Mouse (Mus musculus) layer of hippocampus, adult 11-12 months (tissue): ENCODE measurements at regions not wholly inside any gene's neighbourhood (a gene's known extent, or its start where the extent isn't known, plus 50 kb on each side); places are given as distances from the start of the nearest gene placed in this dataset.
"Not testable (repeated sequence)": the region's sequence is repeated elsewhere in the genome, so short reads cannot be mapped to it uniquely, and the experiment has no call there.

ENCODE experiments used
- DNase-seq: peaks from one replicate; pipeline ENCODE4 v3.0.0; 2022; ENCODE audit warnings: low spot score

- no peak for DNase-seq
Observed at GRCm38 (mm10) chr3:6883401-6883800, 263.2 kb upstream of the 1700008P02Rik start.

- no peak for DNase-seq
Observed at GRCm38 (mm10) chr3:6876265-6876664, 256.0 kb upstream of the 1700008P02Rik start.

- no peak for DNase-seq
Observed at GRCm38 (mm10) chr3:6872170-6872569, 251.9 kb upstream of the 1700008P02Rik start.

- DNase-seq: no peak
Observed at GRCm38 (mm10) chr3:6871752-6872151, 251.5 kb upstream of the 1700008P02Rik start.

GRCm38 (mm10) chr3:6866148-6866483, 245.9 kb upstream of the 1700008P02Rik start:
- DNase-seq: no peak

- peak; percentile 58 for DNase-seq
Observed at GRCm38 (mm10) chr3:6865462-6866147, 245.4 kb upstream of the 1700008P02Rik start.

GRCm38 (mm10) chr3:6859866-6860180, 239.6 kb upstream of the 1700008P02Rik start:
- DNase-seq: no peak

GRCm38 (mm10) chr3:6858982-6859865, 239.0 kb upstream of the 1700008P02Rik start:
- no peak for DNase-seq

- DNase-seq: no peak
Observed at GRCm38 (mm10) chr3:6819332-6819731, 199.1 kb upstream of the 1700008P02Rik start.

- DNase-seq: no peak
Observed at GRCm38 (mm10) chr3:6812346-6812745, 192.1 kb upstream of the 1700008P02Rik start.

GRCm38 (mm10) chr3:6809381-6809950, 189.2 kb upstream of the 1700008P02Rik start:
- no peak for DNase-seq

GRCm38 (mm10) chr3:6800092-6800716, 180.0 kb upstream of the 1700008P02Rik start:
- not testable (repeated sequence) for DNase-seq

- no peak for DNase-seq
Observed at GRCm38 (mm10) chr3:6768506-6768905, 148.3 kb upstream of the 1700008P02Rik start.

- not testable (repeated sequence) for DNase-seq
Observed at GRCm38 (mm10) chr3:6768085-6768484, 147.8 kb upstream of the 1700008P02Rik start.

GRCm38 (mm10) chr3:6759172-6759571, 138.9 kb upstream of the 1700008P02Rik start:
- DNase-seq: peak; percentile 5

- no peak for DNase-seq
Observed at GRCm38 (mm10) chr3:6757562-6757961, 137.3 kb upstream of the 1700008P02Rik start.

- DNase-seq: not testable (repeated sequence)
Observed at GRCm38 (mm10) chr3:6750746-6751145, 130.5 kb upstream of the 1700008P02Rik start.

- DNase-seq: no peak
Observed at GRCm38 (mm10) chr3:6731372-6732297, 111.4 kb upstream of the 1700008P02Rik start.

GRCm38 (mm10) chr3:6730066-6730465, 109.8 kb upstream of the 1700008P02Rik start:
- no peak for DNase-seq

GRCm38 (mm10) chr3:6683679-6684078, 63.4 kb upstream of the 1700008P02Rik start:
- DNase-seq: no peak

- no peak for DNase-seq
Observed at GRCm38 (mm10) chr3:6681411-6681810, 61.2 kb upstream of the 1700008P02Rik start.
